Mouse (Mus musculus): Measurements from ENCODE around the gene Trappc2l.

- TF ChIP-seq MAX (IDR thresholded peaks at IDR 0.05; ENCODE audit: low read depth) (no peak), POLR2A (IDR thresholded peaks at IDR 0.05; ENCODE audit: insufficient read length, low read depth) (no peak), TCF12 (IDR thresholded peaks at IDR 0.05; ENCODE audit: insufficient read depth, poor library complexity, severe bottlenecking) (no peak), MYOG (IDR thresholded peaks at IDR 0.05; ENCODE audit: control insufficient read depth in 1 of 3, insufficient read depth in 1 of 3, insufficient read length in 2 of 3, low read depth in 2 of 3) (no peak)
These were observed 24.7 kb upstream of the Trappc2l start for GRCm38 (mm10) chr8:122586749-122587148.

Measured in myocyte (in vitro differentiated cells).